Mouse (Mus musculus): ENCODE measurements around the gene Set. TPM values are rescaled to one million over a fixed set of nuclear protein-coding genes. Genes with fewer than 3 reads are reported as not detected.

Set gene
- polyA plus RNA-seq (2015; fragmentation: Nextera tagmentation; extraction: Ambion mirVana), result 179 and 195 TPM in 2 replicates

DNA sequence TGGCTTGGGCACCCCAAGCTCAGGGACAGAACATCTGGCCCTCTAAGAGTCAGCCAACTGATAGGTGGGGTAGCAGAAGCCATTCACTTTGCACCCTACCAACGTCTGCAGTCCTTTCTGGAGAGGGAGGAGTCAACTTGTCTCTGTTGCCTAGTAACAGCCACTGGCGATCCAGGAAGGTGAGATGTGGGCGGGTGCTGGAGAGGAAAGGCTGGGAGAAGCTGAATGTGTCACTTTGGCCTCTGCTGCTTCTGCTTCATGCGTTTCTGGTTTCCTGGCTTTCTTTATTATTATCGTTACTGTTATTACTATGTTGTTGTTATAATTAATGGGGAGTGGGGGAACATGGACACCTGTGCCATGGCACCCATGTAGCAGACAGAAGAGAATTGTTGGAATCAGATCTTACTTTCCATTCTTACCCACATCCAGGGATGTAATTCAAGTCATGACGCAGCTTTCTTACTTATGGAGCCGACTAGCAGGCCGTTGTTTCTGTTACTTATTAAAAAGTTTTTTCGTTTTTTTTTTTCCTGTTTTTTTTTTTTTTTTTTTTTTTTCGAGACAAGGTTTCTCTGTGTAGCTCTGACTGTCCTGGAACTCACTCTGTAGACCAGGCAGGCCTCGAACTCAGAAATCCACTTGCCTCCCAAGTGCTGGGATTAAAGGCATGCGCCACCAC, at the start of gene Set:
Gene Set (plus strand): TSS at position 156 of the 682 bp plus-strand sequence.

DNA sequence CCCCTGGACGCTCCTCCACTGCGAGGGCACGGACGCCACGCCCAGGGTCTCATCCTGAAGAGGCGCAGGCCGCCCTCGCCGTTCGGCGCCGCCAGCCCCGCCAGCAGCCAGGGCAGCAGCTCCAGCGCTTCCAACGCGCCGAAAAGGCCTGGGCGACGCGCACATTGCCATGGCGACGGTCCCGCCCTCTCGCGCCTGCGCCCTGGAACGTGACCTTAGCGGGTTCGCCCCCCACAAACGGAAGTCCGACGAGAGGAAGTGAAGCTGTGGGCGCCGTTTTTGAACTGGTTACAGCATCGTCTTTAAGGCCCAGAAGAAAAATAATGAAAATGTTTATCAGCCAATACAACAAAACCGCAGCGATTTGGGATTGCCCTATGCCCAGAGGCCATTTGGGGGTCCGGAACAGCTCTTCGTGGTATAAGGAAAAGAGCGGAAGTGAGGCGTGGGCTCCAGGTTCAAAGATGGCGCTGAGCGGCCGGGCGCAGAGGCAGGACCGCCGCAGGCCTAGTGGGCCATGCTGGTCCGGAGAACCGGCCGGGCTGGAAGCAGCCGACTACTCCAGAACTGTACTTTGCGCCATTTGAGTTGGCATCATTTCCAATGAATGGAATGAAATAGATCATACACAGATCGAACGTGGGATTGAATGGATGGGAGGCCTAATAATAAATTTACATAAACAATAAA, 8.3 kb upstream of the Set start, which contains the start of gene Wdr34:
Gene Wdr34 (minus strand): TSS at position 183 of the 690 bp plus-strand sequence.

DNA sequence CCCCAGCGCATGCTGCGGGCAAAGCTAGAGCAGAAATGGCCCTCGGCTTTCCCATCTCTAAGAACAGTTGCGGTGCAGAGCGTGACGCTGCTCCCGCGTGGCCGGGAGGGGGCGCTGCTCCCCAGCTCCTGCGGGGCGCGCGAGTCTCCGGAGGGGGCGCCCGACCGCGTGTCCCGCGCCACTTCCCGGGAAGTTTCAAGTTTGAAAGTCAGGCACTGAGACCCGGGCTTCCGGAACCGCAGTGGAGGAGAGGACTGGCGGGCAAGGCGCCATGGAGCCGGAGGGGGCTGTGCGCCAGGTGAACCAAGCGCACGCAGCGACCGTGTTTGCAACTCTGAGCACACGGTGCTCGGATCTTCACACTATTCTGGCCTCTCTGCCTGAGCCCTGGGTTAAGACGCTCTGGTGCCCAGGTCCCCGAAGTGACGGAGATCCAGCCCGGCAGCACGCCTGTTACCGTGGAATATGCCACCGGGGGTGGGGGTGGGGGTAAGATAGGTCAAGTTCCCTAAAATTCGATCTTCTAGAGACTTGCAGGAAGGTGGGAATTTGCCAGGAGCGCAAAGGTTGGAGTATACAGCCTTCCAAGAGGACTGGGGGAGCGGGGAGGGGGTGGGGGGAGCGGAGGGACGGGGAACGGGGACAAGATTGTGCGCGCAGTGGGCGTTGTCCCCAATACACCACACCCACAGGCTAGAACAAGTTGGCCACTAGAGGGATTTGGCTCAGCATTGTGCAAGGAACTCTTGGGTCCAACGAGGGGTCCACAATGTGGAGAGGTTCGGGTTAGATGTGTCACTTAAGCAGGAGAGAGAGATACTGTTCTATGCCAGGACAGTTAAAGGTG, 20.5 kb downstream of the Set start, which contains the start of gene Pkn3:
Gene Pkn3 (plus strand): TSS at position 183 of the 847 bp plus-strand sequence.

DNA sequence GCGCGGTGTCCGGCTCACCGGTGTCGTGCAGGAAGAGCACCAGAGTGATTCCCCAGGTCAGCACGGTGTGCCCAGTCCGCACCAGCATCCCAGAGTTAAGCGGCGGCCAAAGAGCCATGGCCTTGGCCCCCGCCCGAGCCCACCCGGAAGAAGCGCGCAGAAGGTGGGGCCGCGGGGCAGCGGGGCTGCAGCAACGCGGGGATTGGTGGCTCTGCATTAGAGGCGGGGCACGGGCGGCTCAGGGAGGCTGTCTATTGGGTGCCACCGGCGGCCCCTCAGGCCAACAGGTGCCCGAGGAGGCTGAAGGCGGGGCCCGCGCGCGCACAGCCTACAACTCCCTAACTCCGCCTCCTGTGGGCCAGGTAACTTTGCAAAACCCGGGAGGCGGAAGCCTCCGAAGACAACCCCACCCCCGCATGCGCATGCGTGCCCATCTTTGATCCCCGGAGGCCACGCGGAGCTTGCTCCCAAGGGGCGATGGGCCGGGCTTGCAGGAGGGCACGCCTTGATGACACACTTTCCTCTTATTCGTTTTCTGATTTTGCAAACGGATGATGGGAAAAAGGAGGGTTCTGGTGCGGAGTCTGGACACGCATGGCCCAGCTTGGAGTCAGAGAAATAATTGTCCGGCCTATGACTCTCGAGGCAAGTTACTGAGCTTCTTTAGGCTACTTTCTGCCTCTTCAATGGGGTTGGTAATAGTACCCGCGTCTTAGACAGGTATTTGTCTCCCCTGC, 36.5 kb downstream of the Set start, which contains the start of gene Zdhhc12:
Gene Zdhhc12 (minus strand): TSS at position 178 of the 737 bp plus-strand sequence.

Other genes with a start within 250 kb of the Set start
- 16.7 and 17.5 TPM in 2 replicates for gene Urm1, start 237.3 kb upstream of the Set start, polyA plus RNA-seq (2015; fragmentation: Nextera tagmentation; extraction: Ambion mirVana)
- gene Cercam, start 188.2 kb upstream of the Set start, polyA plus RNA-seq (2015; fragmentation: Nextera tagmentation; extraction: Ambion mirVana), result 55.6 and 68.8 TPM in 2 replicates
- 24.4 and 29.1 TPM in 2 replicates for gene Odf2, start 168.2 kb upstream of the Set start, polyA plus RNA-seq (2015; fragmentation: Nextera tagmentation; extraction: Ambion mirVana)
- gene Gle1, start 122.0 kb upstream of the Set start, polyA plus RNA-seq (2015; fragmentation: Nextera tagmentation; extraction: Ambion mirVana), result 25.6 and 26.7 TPM in 2 replicates
- 71.0 and 86.1 TPM in 2 replicates for gene Sptan1, start 91.8 kb upstream of the Set start, polyA plus RNA-seq (2015; fragmentation: Nextera tagmentation; extraction: Ambion mirVana)
- 13.7 and 13.8 TPM in 2 replicates for gene Wdr34, start 8.5 kb upstream of the Set start, polyA plus RNA-seq (2015; fragmentation: Nextera tagmentation; extraction: Ambion mirVana)
- 3.1 TPM in 2 replicates for gene Pkn3, start 20.3 kb downstream of the Set start, polyA plus RNA-seq (2015; fragmentation: Nextera tagmentation; extraction: Ambion mirVana)
- gene Zdhhc12, start 36.3 kb downstream of the Set start, polyA plus RNA-seq (2015; fragmentation: Nextera tagmentation; extraction: Ambion mirVana), result 24.9 and 27.9 TPM in 2 replicates
- gene Zer1, start 67.2 kb downstream of the Set start, polyA plus RNA-seq (2015; fragmentation: Nextera tagmentation; extraction: Ambion mirVana), result 3.5 and 4.2 TPM in 2 replicates
- gene Tbc1d13, start 76.4 kb downstream of the Set start, polyA plus RNA-seq (2015; fragmentation: Nextera tagmentation; extraction: Ambion mirVana), result 2.2 and 4.1 TPM in 2 replicates
- gene Endog, start 114.1 kb downstream of the Set start, polyA plus RNA-seq (2015; fragmentation: Nextera tagmentation; extraction: Ambion mirVana), result 22.8 TPM in 2 replicates
- 25.1 and 25.8 TPM in 2 replicates for gene Spout1, start 121.1 kb downstream of the Set start, polyA plus RNA-seq (2015; fragmentation: Nextera tagmentation; extraction: Ambion mirVana)
- 11.6 and 13.6 TPM in 2 replicates for gene Kyat1, start 148.5 kb downstream of the Set start, polyA plus RNA-seq (2015; fragmentation: Nextera tagmentation; extraction: Ambion mirVana)
- gene Lrrc8a, start 180.3 kb downstream of the Set start, polyA plus RNA-seq (2015; fragmentation: Nextera tagmentation; extraction: Ambion mirVana), result 27.9 and 29.2 TPM in 2 replicates
- 0.06 and 0.07 TPM in 2 replicates for gene Gm28035, start 183.2 kb downstream of the Set start, polyA plus RNA-seq (2015; fragmentation: Nextera tagmentation; extraction: Ambion mirVana)
- gene Phyhd1, start 208.8 kb downstream of the Set start, polyA plus RNA-seq (2015; fragmentation: Nextera tagmentation; extraction: Ambion mirVana), result 7.8 and 8.7 TPM in 2 replicates
- gene Gm28038, start 223.7 kb downstream of the Set start, polyA plus RNA-seq (2015; fragmentation: Nextera tagmentation; extraction: Ambion mirVana), result not detected in 2 replicates
- gene Dolk, start 229.0 kb downstream of the Set start, polyA plus RNA-seq (2015; fragmentation: Nextera tagmentation; extraction: Ambion mirVana), result 22.8 and 24.4 TPM in 2 replicates
- gene Nup188, start 229.0 kb downstream of the Set start, polyA plus RNA-seq (2015; fragmentation: Nextera tagmentation; extraction: Ambion mirVana), result 12.3 TPM in 2 replicates

Data from urinary bladder, postnatal 0 days (tissue).